ENCODE assay signal across 17 mouse cellular contexts in the genomic region with DNA sequence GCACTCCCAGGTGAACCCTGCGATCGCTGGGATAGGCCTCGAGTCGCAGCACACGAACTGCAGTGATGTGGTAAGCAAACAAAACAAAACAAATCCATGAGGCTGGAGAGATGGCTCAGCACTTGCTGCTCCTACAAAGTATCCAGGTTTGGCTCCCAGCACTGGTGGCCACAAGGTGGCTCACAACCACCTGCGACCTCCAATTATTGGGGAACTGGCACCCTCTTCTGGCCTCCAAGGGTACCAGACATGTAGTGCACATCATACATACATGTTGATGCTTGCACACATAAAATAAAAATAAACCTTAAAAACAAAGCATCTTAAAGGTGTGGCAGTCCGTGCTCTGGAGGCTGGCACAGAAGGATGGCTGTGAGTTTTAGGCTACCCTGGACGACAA.
A peak's percentile ranks its signal among the peaks of the same experiment; 100 is the strongest.
DNase-seq lines count a peak whose midpoint lies in the region; ATAC-seq and TF ChIP-seq lines count a peak whose summit lies in the region.
"Had no signal": no experiment of that assay in that cellular context is flagged by ENCODE, and none has a peak within 500 bp of the region (broad histone marks: within the 10 kb centered on the region; RNA-seq: fewer than 3 reads in every experiment).

No protein-coding gene starts in this region.

- H3K4me2 ChIP-seq in kidney, postnatal 0 days (ENCODE audit: low read length), result no peak overlapping the region
- H3K4me2 ChIP-seq in midbrain, embryonic 14.5 days (ENCODE audit: low read length), result no peak overlapping the region
- H3K4me2 ChIP-seq: embryonic facial prominence, embryonic 12.5 days; midbrain, embryonic 12.5 days had no signal

- H3K27me3 ChIP-seq in kidney, postnatal 0 days (ENCODE audit: insufficient read depth, low read length), result no peaks in the 10 kb centered on the region
- no peaks in the 10 kb centered on the region for H3K27me3 ChIP-seq in midbrain, embryonic 14.5 days (ENCODE audit: control insufficient read depth, insufficient read depth, low read length)
- no peaks in the 10 kb centered on the region for H3K27me3 ChIP-seq in midbrain, embryonic 10.5 days (ENCODE audit: low read depth, poor library complexity, severe bottlenecking)
- H3K27me3 ChIP-seq in embryonic facial prominence, embryonic 10.5 days (replicated peaks; ENCODE audit: low read depth, poor library complexity, severe bottlenecking), result no peaks in the 10 kb centered on the region
- H3K27me3 ChIP-seq: embryonic facial prominence, embryonic 12.5 days; midbrain, embryonic 12.5 days had no signal

- peak; percentile 67 for TF ChIP-seq CTCF in kidney, postnatal 0 days (IDR thresholded peaks at IDR 0.05; ENCODE audit: low read depth)

- 48% methylated on average over 8 of the region's 8 CpGs for WGBS in kidney, postnatal 0 days
- 89% methylated on average over 8 of the region's 8 CpGs for WGBS in midbrain, embryonic 14.5 days
- WGBS in midbrain, embryonic 10.5 days, result 85% methylated on average over 8 of the region's 8 CpGs
- WGBS in embryonic facial prominence, embryonic 10.5 days, result 84% methylated on average over 8 of the region's 8 CpGs

- no peak overlapping the region for H3K4me3 ChIP-seq in kidney, postnatal 0 days (replicated peaks; ENCODE audit: low read depth, low read length)
- no peak overlapping the region for H3K4me3 ChIP-seq in midbrain, embryonic 14.5 days (replicated peaks; ENCODE audit: low read depth, low read length)
- no peak overlapping the region for H3K4me3 ChIP-seq in midbrain, embryonic 10.5 days
- H3K4me3 ChIP-seq in embryonic facial prominence, embryonic 10.5 days, result no peak overlapping the region
- H3K4me3 ChIP-seq: embryonic facial prominence, embryonic 12.5 days; forebrain, embryonic 10.5 days; heart, embryonic 10.5 days; midbrain, embryonic 12.5 days had no signal

- no peaks in the 10 kb centered on the region for H3K9me3 ChIP-seq in kidney, postnatal 0 days (replicated peaks; ENCODE audit: low read length)
- H3K9me3 ChIP-seq in midbrain, embryonic 14.5 days (ENCODE audit: control insufficient read depth, low read length), result no peaks in the 10 kb centered on the region
- peaks cover 5% of the 10 kb centered on the region; the same call in 1 of the 2 replicates for H3K9me3 ChIP-seq in midbrain, embryonic 10.5 days (replicated peaks)
- H3K9me3 ChIP-seq in embryonic facial prominence, embryonic 10.5 days, result peaks cover 7% of the 10 kb centered on the region; the same call in 1 of the 2 replicates
- H3K9me3 ChIP-seq: embryonic facial prominence, embryonic 12.5 days; heart, embryonic 10.5 days; midbrain, embryonic 12.5 days had no signal

- no peaks in the 10 kb centered on the region for H3K36me3 ChIP-seq in kidney, postnatal 0 days (ENCODE audit: insufficient read depth, low read length)
- no peaks in the 10 kb centered on the region for H3K36me3 ChIP-seq in midbrain, embryonic 14.5 days (ENCODE audit: control insufficient read depth, insufficient read depth, low read length)
- H3K36me3 ChIP-seq in midbrain, embryonic 10.5 days, result peaks cover 47% of the 10 kb centered on the region
- H3K36me3 ChIP-seq in embryonic facial prominence, embryonic 10.5 days (replicated peaks), result peaks cover 61% of the 10 kb centered on the region
- H3K36me3 ChIP-seq: midbrain, embryonic 12.5 days had no signal

- DNase-seq in kidney, postnatal 0 days (ENCODE audit: low spot score), result peak; percentile 21
- no peak for DNase-seq in kidney, adult 9 months
- peak; percentile 31 for DNase-seq in midbrain, embryonic 14.5 days
- DNase-seq in midbrain, embryonic 10.5 days (ENCODE audit: low spot score), result no peak
- DNase-seq in R1 (ENCODE audit: low read depth, low spot score), result peak; percentile 88
- peak; percentile 31 for DNase-seq in embryonic facial prominence, embryonic 10.5 days (ENCODE audit: low spot score)
- DNase-seq in ovary, postnatal 10 days (ENCODE audit: low spot score), result no peak
- no peak for DNase-seq in adrenal gland, postnatal 25 days
- DNase-seq: cerebellum, adult 9-10 months; heart, postnatal 36 days; lung, postnatal 36 days; right cerebral cortex, postnatal 4 days; thymus, postnatal 25 days had no signal

- H3K9ac ChIP-seq in kidney, postnatal 0 days (ENCODE audit: low read depth, low read length), result no peak overlapping the region
- H3K9ac ChIP-seq in midbrain, embryonic 14.5 days (replicated peaks; ENCODE audit: low read length), result no peak overlapping the region
- H3K9ac ChIP-seq: embryonic facial prominence, embryonic 12.5 days; midbrain, embryonic 12.5 days had no signal

- ATAC-seq in kidney, postnatal 0 days (replicated peaks; ENCODE audit: low FRiP score, low read depth), result no peak
- ATAC-seq in midbrain, embryonic 14.5 days (ENCODE audit: low FRiP score, low TSS enrichment), result no peak

- no peaks in the 10 kb centered on the region; the same call in 1 of the 2 replicates for H3K4me1 ChIP-seq in kidney, postnatal 0 days (replicated peaks; ENCODE audit: insufficient read depth, low read length)
- 0 out of 2 replicates have a peak, but pooled peaks cover 3% of the 10 kb centered on the region for H3K4me1 ChIP-seq in midbrain, embryonic 14.5 days (ENCODE audit: control insufficient read depth, insufficient read depth, low read length)
- peaks cover 27% of the 10 kb centered on the region for H3K4me1 ChIP-seq in midbrain, embryonic 10.5 days
- H3K4me1 ChIP-seq in embryonic facial prominence, embryonic 10.5 days, result peaks cover 29% of the 10 kb centered on the region

- H3K27ac ChIP-seq in kidney, postnatal 0 days, result no peak overlapping the region
- H3K27ac ChIP-seq in midbrain, embryonic 14.5 days (replicated peaks; ENCODE audit: low read depth, low read length), result no peak overlapping the region
- no peak overlapping the region for H3K27ac ChIP-seq in midbrain, embryonic 10.5 days (replicated peaks)
- H3K27ac ChIP-seq in embryonic facial prominence, embryonic 10.5 days (replicated peaks), result no peak overlapping the region
- H3K27ac ChIP-seq: forebrain, embryonic 10.5 days; heart, embryonic 10.5 days; midbrain, embryonic 12.5 days had no signal

Comparison
In these comparisons a context has a peak if more than half of its experiments do, and no peak if none do; other contexts are left out.
1. DNase-seq: peak in kidney, postnatal 0 days (single experiment), midbrain, embryonic 14.5 days (single experiment), R1 (single experiment) and embryonic facial prominence, embryonic 10.5 days (single experiment); none in kidney, adult 9 months (single experiment), midbrain, embryonic 10.5 days (single experiment), ovary, postnatal 10 days (single experiment) and adrenal gland, postnatal 25 days (single experiment).